Comparison of ENCODE assay signal across 8 mouse cellular contexts in genomic region chr3:101596686-101597085, GRCm38 (mm10). TPM values are rescaled to one million over a fixed set of nuclear protein-coding genes. Genes with fewer than 3 reads are reported as not detected.
DNase-seq lines count a peak whose midpoint lies in the region; ATAC-seq and TF ChIP-seq lines count a peak whose summit lies in the region.
"Had no signal": no experiment of that assay in that cellular context is flagged by ENCODE, and none has a peak within 500 bp of the region (broad histone marks: within the 10 kb centered on the region; RNA-seq: fewer than 3 reads in every experiment).

No protein-coding gene starts in this region.

- TF ChIP-seq CTCF in kidney, postnatal 0 days (IDR thresholded peaks at IDR 0.05; ENCODE audit: low read depth), result no peak
- TF ChIP-seq CTCF in liver, postnatal 0 days (IDR thresholded peaks at IDR 0.05; ENCODE audit: low read depth), result no peak

- peak overlapping the region; percentile 43; the same call in 1 of the 2 replicates for H3K27ac ChIP-seq in kidney, postnatal 0 days
- H3K27ac ChIP-seq in forebrain, embryonic 14.5 days (ENCODE audit: low read depth, low read length), result peak overlapping the region; percentile 68; the same call in 1 of the 2 replicates
- no peak overlapping the region for H3K27ac ChIP-seq in liver, postnatal 0 days (ENCODE audit: low read depth)

- no peak overlapping the region for H3K4me3 ChIP-seq in kidney, postnatal 0 days (replicated peaks; ENCODE audit: low read depth, low read length)
- no peak overlapping the region for H3K4me3 ChIP-seq in forebrain, embryonic 14.5 days (ENCODE audit: low read depth, low read length)
- no peak overlapping the region for H3K4me3 ChIP-seq in liver, postnatal 0 days (ENCODE audit: low read depth, low read length)

- 64% methylated on average over 8 of the region's 8 CpGs for WGBS in kidney, postnatal 0 days
- WGBS in forebrain, embryonic 14.5 days, result 43% methylated on average over 8 of the region's 8 CpGs
- WGBS in liver, postnatal 0 days (ENCODE audit: insufficient replicate concordance), result 48% methylated on average over 8 of the region's 8 CpGs

- TF ChIP-seq EP300 in liver, postnatal 0 days (IDR thresholded peaks at IDR 0.05; ENCODE audit: low read depth), result peak; percentile 46; the same call in 1 of the 2 replicates

- no peak for DNase-seq in kidney, postnatal 0 days (ENCODE audit: low spot score)
- no peak for DNase-seq in kidney, adult 9 months
- DNase-seq in brain, adult 2 months (ENCODE audit: low read depth, low spot score), result peak; percentile 85
- peak; percentile 82 for DNase-seq in forebrain, embryonic 14.5 days (ENCODE audit: low spot score)
- DNase-seq in liver, postnatal 0 days, result no peak
- no peak for DNase-seq in gastrocnemius, postnatal 36 days
- DNase-seq in layer of hippocampus, adult 9-10 months (ENCODE audit: low spot score), result no peak
- DNase-seq: right cerebral cortex, postnatal 14 days had no signal

- H3K4me1 ChIP-seq in kidney, postnatal 0 days (replicated peaks; ENCODE audit: insufficient read depth, low read length), result peaks cover 36% of the 10 kb centered on the region
- H3K4me1 ChIP-seq in forebrain, embryonic 14.5 days (ENCODE audit: control insufficient read depth, insufficient read depth, low read length), result peaks cover 55% of the 10 kb centered on the region
- peaks cover 52% of the 10 kb centered on the region for H3K4me1 ChIP-seq in liver, postnatal 0 days (ENCODE audit: insufficient read depth)

- H3K27me3 ChIP-seq in kidney, postnatal 0 days (ENCODE audit: insufficient read depth, low read length), result no peaks in the 10 kb centered on the region
- H3K27me3 ChIP-seq in forebrain, embryonic 14.5 days (replicated peaks; ENCODE audit: control insufficient read depth, insufficient read depth, low read length), result no peaks in the 10 kb centered on the region
- H3K27me3 ChIP-seq in liver, postnatal 0 days (ENCODE audit: insufficient read depth, low read length), result no peaks in the 10 kb centered on the region

- no peak for ATAC-seq in kidney, postnatal 0 days (replicated peaks; ENCODE audit: low FRiP score, low read depth)
- peak; percentile 45; the same call in 1 of the 2 replicates for ATAC-seq in forebrain, embryonic 14.5 days
- ATAC-seq in liver, postnatal 0 days, result 0 out of 2 replicates have a peak, but pooled peaks have one; percentile 27

- H3K36me3 ChIP-seq in kidney, postnatal 0 days (ENCODE audit: insufficient read depth, low read length), result peaks cover 40% of the 10 kb centered on the region
- H3K36me3 ChIP-seq in forebrain, embryonic 14.5 days (ENCODE audit: control insufficient read depth, insufficient read depth, low read length), result peaks cover 27% of the 10 kb centered on the region
- H3K36me3 ChIP-seq in liver, postnatal 0 days (replicated peaks; ENCODE audit: insufficient read depth, low read length), result peaks cover 34% of the 10 kb centered on the region

- H3K9me3 ChIP-seq in kidney, postnatal 0 days (replicated peaks; ENCODE audit: low read length), result no peaks in the 10 kb centered on the region
- H3K9me3 ChIP-seq in forebrain, embryonic 14.5 days (replicated peaks; ENCODE audit: control insufficient read depth, low read length), result no peaks in the 10 kb centered on the region
- H3K9me3 ChIP-seq in liver, postnatal 0 days (ENCODE audit: low read length), result no peaks in the 10 kb centered on the region

- no peak overlapping the region for H3K9ac ChIP-seq in kidney, postnatal 0 days (ENCODE audit: low read depth, low read length)
- no peak overlapping the region for H3K9ac ChIP-seq in forebrain, embryonic 14.5 days (ENCODE audit: low read length)
- no peak overlapping the region for H3K9ac ChIP-seq in liver, postnatal 0 days (replicated peaks)

- intact Hi-C loops in gastrocnemius, postnatal 36 days (cut with DNase I), result no loop called here

- no peak overlapping the region; the same call in 1 of the 2 replicates for H3K4me2 ChIP-seq in kidney, postnatal 0 days (ENCODE audit: low read length)
- peak overlapping the region; percentile 23; the same call in 1 of the 2 replicates for H3K4me2 ChIP-seq in forebrain, embryonic 14.5 days (ENCODE audit: low read length)
- H3K4me2 ChIP-seq in liver, postnatal 0 days (ENCODE audit: low read depth, low read length), result peak overlapping the region; percentile 27; the same call in 1 of the 2 replicates

RNA-seq across cellular contexts. Expression of gene Atp1a1, which starts 7.8 kb away (rescaled TPM):
- polyA plus RNA-seq in kidney, postnatal 0 days (2015; fragmentation: Nextera tagmentation; extraction: Ambion mirVana), result 731 and 809 TPM in 2 replicates
- 50.8 and 64.9 TPM in 2 replicates for polyA plus RNA-seq in forebrain, embryonic 14.5 days (2014; fragmentation: Nextera tagmentation; extraction: Ambion mirVana)
- polyA plus RNA-seq in liver, postnatal 0 days (2015; fragmentation: Nextera tagmentation; extraction: Ambion mirVana), result 39.3 and 40.8 TPM in 2 replicates
- 10 to 100 TPM; 56.5 to 60.1 TPM for total RNA-seq in gastrocnemius, postnatal 36 days (2021)

Comparison
In these comparisons a context has a peak if more than half of its experiments do, and no peak if none do; other contexts are left out.
1. DNase-seq: peak in brain, adult 2 months (single experiment) and forebrain, embryonic 14.5 days (single experiment); none in kidney, postnatal 0 days (single experiment), kidney, adult 9 months (single experiment), liver, postnatal 0 days (single experiment), gastrocnemius, postnatal 36 days (0 of 2) and layer of hippocampus, adult 9-10 months (single experiment).
2. RNA of gene Atp1a1, which starts 7.8 kb away (polyA plus RNA-seq): 731 to 809 TPM in kidney, postnatal 0 days; 50.8 to 64.9 TPM in forebrain, embryonic 14.5 days and 39.3 to 40.8 TPM in liver, postnatal 0 days; every median in the first group is over 10 times any median in the second.